Mouse (Mus musculus) midbrain, embryonic 14.5 days (tissue): ENCODE results near the gene Ctnna2. TPM values are rescaled to one million over a fixed set of nuclear protein-coding genes. Genes with fewer than 3 reads are reported as not detected.

Experiments used
- ATAC-seq: fragments of 200-750 bp; cut with Nextera tagmentation; 2 replicates; pipeline ENCODE4 v1.8.0; 2017; ENCODE audit warnings: moderate number of reproducible peaks, moderate library complexity; ENCODE audit not compliant: low FRiP score, low TSS enrichment
- DNase-seq: peaks from one replicate; pipeline ENCODE4 v3.0.0-alpha.2; 2015
- H3K27ac ChIP-seq: fragments of 300-500 bp; sonication (generic); replicated peaks from 2 replicates; pipeline ENCODE4 v1.5.1; 2014; ENCODE audit warnings: mild to moderate bottlenecking, low read depth, low read length, moderate library complexity
- H3K27me3 ChIP-seq: fragments of 300-500 bp; sonication (generic); 2 replicates; pipeline ENCODE4 v1.6.1; 2014; ENCODE audit warnings: low read length, control low read depth, mixed read lengths; ENCODE audit not compliant: control insufficient read depth, insufficient read depth
- H3K36me3 ChIP-seq: fragments of 300-500 bp; sonication (generic); 2 replicates; pipeline ENCODE4 v1.6.1; 2014; ENCODE audit warnings: low read length, control low read depth; ENCODE audit not compliant: control insufficient read depth, insufficient read depth
- H3K4me1 ChIP-seq: fragments of 300-500 bp; sonication (generic); 2 replicates; pipeline ENCODE4 v1.6.1; 2014; ENCODE audit warnings: mild to moderate bottlenecking, antibody characterized with exemption, low read length, control low read depth; ENCODE audit not compliant: control insufficient read depth, insufficient read depth
- H3K4me2 ChIP-seq: fragments of 300-500 bp; sonication (generic); 2 replicates; pipeline ENCODE4 v1.6.1; 2014; ENCODE audit warnings: mild to moderate bottlenecking, low read length, moderate library complexity
- H3K4me3 ChIP-seq: fragments of 300-500 bp; sonication (generic); replicated peaks from 2 replicates; pipeline ENCODE4 v1.5.1; 2014; ENCODE audit warnings: low read depth, low read length
- H3K9ac ChIP-seq: fragments of 300-500 bp; sonication (generic); replicated peaks from 2 replicates; pipeline ENCODE4 v1.6.1; 2014; ENCODE audit warnings: mild to moderate bottlenecking, low read length, moderate library complexity
- H3K9me3 ChIP-seq: fragments of 300-500 bp; sonication (generic); 2 replicates; pipeline ENCODE4 v1.6.1; 2016; ENCODE audit warnings: low read length, control low read depth, mixed read lengths; ENCODE audit not compliant: control insufficient read depth
- WGBS: fragments of 180-500 bp; shearing (Covaris S2); extraction: QIAGEN DNeasy Blood & Tissue Kit; methylation state at CpG from one replicate; pipeline ENCODE4 v1.1.7; 2014; 5-methylcytosine and 5-hydroxymethylcytosine counted together
- polyA plus RNA-seq: library from polyadenylated mRNA; unstranded; fragments of >200 nt; fragmentation: Nextera tagmentation; extraction: Ambion mirVana; gene quantifications from 2 replicates; pipeline ENCODE4 v1.2.1, GENCODE M21; 2014

The Ctnna2 gene
- polyA plus RNA-seq, 1 experiment from 2014 or later: 141 TPM

DNA sequence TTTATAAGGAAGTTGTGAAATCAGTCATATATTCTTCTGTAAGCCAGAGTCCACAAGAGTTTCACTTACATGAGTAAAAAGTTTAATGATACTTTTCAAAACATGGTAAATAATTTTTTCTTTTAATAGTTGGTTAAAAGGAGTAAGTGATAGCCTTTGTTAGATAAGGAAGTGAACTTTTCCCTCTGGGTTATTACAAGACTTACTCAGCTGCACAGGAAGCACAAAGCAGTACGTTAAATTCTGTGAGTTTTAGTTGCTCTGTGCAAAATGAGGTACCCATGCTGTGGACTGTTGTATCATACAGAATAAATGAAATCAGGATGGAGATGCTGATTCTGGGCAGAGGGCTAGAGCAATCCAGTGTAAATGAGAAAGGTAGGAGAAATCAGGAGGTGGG lies 423.3 kb downstream of the Ctnna2 start:
- H3K27ac ChIP-seq: no peak overlapping the region
- WGBS: 82% methylated on average over 1 of the region's 1 CpGs
- no peaks in the 10 kb centered on the region for H3K4me1 ChIP-seq
- H3K9ac ChIP-seq: no peak overlapping the region
- DNase-seq (no peak), ATAC-seq (no peak)
- H3K4me3 ChIP-seq: no peak overlapping the region
- H3K36me3 ChIP-seq: no peaks in the 10 kb centered on the region
- H3K4me2 ChIP-seq: no peak overlapping the region
- H3K27me3 ChIP-seq: no peaks in the 10 kb centered on the region
- H3K9me3 ChIP-seq: no peaks in the 10 kb centered on the region

DNA sequence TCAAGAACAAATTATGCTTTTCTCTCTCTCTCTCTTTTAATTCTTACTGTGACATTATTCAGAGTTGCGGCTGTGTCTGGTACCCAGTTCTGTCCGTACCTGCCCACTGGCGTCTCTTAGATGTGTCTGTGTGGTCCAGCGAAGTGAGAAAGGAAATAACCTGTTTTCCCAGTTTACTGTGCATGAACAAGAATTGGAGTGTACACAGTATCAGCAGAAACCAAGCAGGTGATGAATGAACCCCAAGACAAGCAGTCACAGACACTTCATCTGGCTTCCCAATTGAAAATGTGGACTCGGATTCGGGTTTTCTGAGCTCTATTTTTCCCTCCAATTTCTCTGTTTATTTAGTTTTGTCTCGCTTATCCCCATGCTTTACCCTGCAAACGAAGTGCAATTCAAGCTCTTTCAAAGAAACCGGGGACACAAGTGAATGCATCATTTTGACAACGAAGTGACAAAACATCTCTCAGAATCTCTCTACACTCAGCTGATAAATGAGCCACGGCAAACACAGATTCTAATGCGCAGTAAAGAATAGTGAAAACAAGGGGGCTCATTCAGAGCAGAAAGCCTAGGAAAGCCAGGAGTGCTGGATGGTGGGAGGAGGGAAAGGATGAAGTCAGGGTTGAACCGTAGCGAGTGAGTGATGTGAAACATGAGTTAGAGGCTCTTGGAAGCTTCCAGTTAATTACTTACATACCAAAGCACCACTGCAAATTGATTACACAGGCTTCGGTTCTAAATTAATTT lies 442.3 kb downstream of the Ctnna2 start:
- ATAC-seq: no peak
- Histone ChIP-seq H3K4me1 (no peaks in the 10 kb centered on the region), H3K4me2 (no peak overlapping the region), H3K9me3 (no peaks in the 10 kb centered on the region), H3K27me3 (no peaks in the 10 kb centered on the region), H3K27ac (no peak overlapping the region), H3K9ac (no peak overlapping the region), H3K4me3 (no peak overlapping the region), H3K36me3 (no peaks in the 10 kb centered on the region)
- DNase-seq: peak; percentile 9
- WGBS: 65% methylated on average over 15 of the region's 15 CpGs

DNA sequence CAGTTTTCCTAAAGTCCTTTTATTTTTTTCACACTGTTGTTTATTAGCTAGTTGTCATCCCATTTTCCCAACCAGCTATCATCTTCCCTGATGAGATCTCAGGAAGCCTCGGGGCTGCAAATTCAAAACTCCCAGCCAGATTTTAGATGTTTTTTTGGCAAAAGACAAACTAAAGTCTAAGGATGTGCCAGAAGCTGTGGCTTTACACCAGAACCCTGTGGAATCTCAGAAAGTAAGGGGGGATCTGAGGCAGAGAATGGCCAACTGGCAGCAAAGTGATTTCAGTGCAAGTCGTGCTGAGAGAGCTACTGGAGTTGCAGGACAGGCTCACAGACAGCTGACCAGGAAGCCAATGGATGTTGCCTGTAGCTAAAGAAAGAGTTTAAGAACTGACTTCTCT lies 451.9 kb downstream of the Ctnna2 start:
- 86% methylated on average over 2 of the region's 2 CpGs for WGBS
- no peak overlapping the region for H3K4me3 ChIP-seq
- no peak overlapping the region for H3K4me2 ChIP-seq
- H3K27ac ChIP-seq: no peak overlapping the region
- ATAC-seq (no peak), DNase-seq (no peak)
- H3K27me3 ChIP-seq: no peaks in the 10 kb centered on the region
- no peaks in the 10 kb centered on the region for H3K36me3 ChIP-seq
- H3K9ac ChIP-seq: no peak overlapping the region
- no peaks in the 10 kb centered on the region for H3K4me1 ChIP-seq
- H3K9me3 ChIP-seq: no peaks in the 10 kb centered on the region

DNA sequence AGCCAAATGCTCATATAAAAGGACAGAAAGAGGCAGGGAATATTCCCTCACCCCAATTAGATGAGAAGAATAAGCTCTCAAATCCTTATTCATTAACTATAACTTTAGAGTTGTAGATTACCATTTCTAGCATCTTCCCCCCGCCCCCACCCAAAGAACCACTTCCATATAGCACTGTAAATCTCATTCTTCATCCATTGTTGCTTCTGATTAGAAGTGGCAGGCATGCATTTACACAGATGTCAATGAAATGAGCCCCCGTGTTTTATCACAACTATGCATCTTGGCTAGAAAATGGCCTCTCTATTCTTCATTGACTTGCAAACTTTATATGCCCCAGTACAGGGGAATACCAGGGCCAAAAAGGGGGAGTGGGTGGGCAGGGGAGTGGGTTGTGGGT lies 457.7 kb downstream of the Ctnna2 start:
- no peaks in the 10 kb centered on the region for H3K9me3 ChIP-seq

DNA sequence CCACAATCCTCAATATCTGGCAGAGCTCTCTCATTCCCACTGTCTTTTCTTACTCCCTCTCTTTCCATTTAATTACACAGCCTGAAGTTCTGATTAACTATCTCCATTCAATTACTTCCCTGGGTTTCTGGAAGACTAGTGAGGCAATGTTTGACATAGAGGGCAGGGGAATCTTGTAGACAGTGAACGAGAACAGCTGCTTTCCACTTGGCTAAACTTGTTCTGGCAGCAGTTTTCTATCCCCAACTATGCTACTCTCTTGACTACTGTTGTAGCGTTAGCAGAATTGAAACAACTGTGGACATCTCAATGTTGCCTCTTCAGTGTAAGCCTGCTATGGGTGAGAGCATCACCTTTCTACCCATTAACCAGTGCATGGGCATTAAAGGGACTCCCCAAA lies 463.0 kb downstream of the Ctnna2 start:
- H3K27ac ChIP-seq: no peak overlapping the region
- H3K4me2 ChIP-seq: no peak overlapping the region
- no peaks in the 10 kb centered on the region for H3K27me3 ChIP-seq
- H3K4me3 ChIP-seq: no peak overlapping the region
- DNase-seq (no peak), ATAC-seq (no peak)
- no peaks in the 10 kb centered on the region for H3K9me3 ChIP-seq
- H3K36me3 ChIP-seq: no peaks in the 10 kb centered on the region
- H3K9ac ChIP-seq: no peak overlapping the region
- H3K4me1 ChIP-seq: peaks cover 9% of the 10 kb centered on the region
- WGBS: 62% methylated on average over 2 of the region's 2 CpGs

More for the DNA sequence above, 457.7 kb downstream of the Ctnna2 start:
- 41% methylated on average over 2 of the region's 2 CpGs for whole genome bisulfite sequencing
- no peak overlapping the region for H3K9ac ChIP-seq
- H3K4me2 ChIP-seq: no peak overlapping the region
- ATAC-seq: no peak; the same call in 1 of the 2 replicates
- H3K27me3 ChIP-seq: no peaks in the 10 kb centered on the region
- no peak overlapping the region for H3K27ac ChIP-seq
- H3K4me1 ChIP-seq: no peaks in the 10 kb centered on the region
- peak; percentile 35 for DNase-seq
- H3K4me3 ChIP-seq: no peak overlapping the region
- no peaks in the 10 kb centered on the region for H3K36me3 ChIP-seq

DNA sequence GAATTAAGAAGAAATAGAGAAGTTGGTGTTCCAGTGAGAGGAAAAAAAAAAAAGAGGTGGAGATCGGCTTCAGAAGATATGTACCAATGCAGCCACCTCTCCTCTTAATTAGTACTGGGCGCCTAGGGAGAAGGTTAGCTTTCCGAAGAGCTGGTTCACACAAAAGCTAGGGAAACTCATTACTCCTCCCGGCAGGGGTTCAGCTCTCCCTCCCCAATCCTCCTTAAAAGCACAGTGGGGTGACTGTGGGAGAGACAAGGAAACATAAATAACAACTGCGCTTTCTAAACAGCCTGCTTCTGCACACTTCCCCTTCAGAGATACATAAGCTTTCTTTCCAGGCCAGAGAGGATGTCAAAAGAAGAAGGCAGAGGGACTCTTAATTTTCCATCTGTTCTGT lies 467.7 kb downstream of the Ctnna2 start:
- Histone ChIP-seq H3K9ac (no peak overlapping the region), H3K9me3 (no peaks in the 10 kb centered on the region), H3K4me3 (no peak overlapping the region), H3K36me3 (no peaks in the 10 kb centered on the region), H3K4me1 (peaks cover 12% of the 10 kb centered on the region), H3K4me2 (no peak overlapping the region), H3K27ac (no peak overlapping the region; the same call in 1 of the 2 replicates), H3K27me3 (no peaks in the 10 kb centered on the region)
- WGBS: 6% methylated on average over 5 of the region's 5 CpGs
- DNase-seq: peak; percentile 39
- no peak for ATAC-seq

DNA sequence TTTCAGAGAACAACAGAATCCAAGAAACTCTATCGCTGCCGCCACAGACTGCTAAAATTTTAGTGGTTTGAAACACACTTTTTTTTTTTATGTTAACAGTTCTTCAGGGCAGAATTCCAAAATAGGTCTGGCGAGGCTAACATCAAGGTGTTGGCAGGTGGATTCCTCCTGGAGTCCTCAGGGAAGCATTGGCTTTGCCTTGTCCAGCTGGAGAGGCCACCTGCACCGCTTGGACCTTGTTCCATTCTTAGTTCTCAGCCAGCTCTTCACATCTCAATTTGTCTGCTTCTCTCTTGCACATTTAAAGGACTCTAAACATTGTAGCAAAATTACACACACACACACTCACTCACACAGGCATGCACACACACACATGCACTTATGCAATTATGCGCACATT lies 487.8 kb downstream of the Ctnna2 start:
- Histone ChIP-seq H3K9ac (no peak overlapping the region), H3K27ac (no peak overlapping the region), H3K9me3 (no peaks in the 10 kb centered on the region), H3K4me3 (no peak overlapping the region), H3K4me2 (no peak overlapping the region), H3K27me3 (no peaks in the 10 kb centered on the region), H3K4me1 (no peaks in the 10 kb centered on the region), H3K36me3 (no peaks in the 10 kb centered on the region)
- DNase-seq (no peak), ATAC-seq (no peak)
- WGBS: 93% methylated on average over 5 of the region's 5 CpGs

DNA sequence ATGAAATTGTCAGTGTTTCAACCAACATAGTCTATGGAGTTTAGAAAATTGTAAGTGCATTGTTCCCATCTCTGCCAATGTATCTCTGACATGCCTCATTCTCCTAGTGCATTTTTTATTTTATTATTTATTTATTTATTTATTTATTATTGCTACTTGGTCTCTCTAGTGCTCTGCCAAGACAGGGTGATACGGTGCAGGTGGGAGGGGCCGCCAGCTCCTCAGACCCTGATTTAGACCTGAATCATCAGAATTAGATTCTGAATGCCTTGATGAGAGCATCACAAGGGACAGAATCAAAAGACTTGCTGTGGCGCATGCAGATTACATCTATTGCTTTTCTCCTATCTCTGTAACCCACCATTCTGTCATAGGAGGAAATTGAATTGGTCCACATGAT lies 492.8 kb downstream of the Ctnna2 start:
- H3K4me1 ChIP-seq: no peaks in the 10 kb centered on the region
- H3K4me2 ChIP-seq: no peak overlapping the region
- H3K36me3 ChIP-seq: no peaks in the 10 kb centered on the region
- no peak overlapping the region for H3K9ac ChIP-seq
- no peaks in the 10 kb centered on the region for H3K27me3 ChIP-seq
- H3K4me3 ChIP-seq: no peak overlapping the region
- WGBS: 71% methylated on average over 3 of the region's 3 CpGs
- DNase-seq (peak; percentile 35), ATAC-seq (no peak)
- 0 out of 2 replicates have a peak overlapping the region, but pooled peaks have one; percentile 32 for H3K27ac ChIP-seq
- H3K9me3 ChIP-seq: no peaks in the 10 kb centered on the region

DNA sequence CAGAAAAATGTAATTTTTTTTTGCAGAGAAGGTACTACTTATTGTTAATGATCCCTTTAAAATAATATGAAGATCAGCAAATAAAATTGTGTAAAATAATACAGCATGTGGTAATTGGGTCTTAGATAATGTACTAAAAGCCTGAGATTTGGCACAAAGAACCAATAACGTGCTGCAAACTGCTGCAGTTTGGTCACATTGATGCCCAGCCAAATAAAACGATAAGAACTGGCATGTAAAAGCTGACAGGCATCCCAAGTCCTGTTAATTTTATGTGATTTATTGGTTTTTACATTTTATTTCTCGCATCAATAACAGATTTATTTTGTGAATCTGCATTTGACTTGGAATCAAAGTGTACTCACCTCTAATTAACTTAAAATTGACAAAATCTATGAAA lies 497.4 kb downstream of the Ctnna2 start:
- Histone ChIP-seq H3K9me3 (no peaks in the 10 kb centered on the region), H3K36me3 (no peaks in the 10 kb centered on the region), H3K27ac (no peak overlapping the region), H3K9ac (no peak overlapping the region), H3K27me3 (no peaks in the 10 kb centered on the region), H3K4me2 (no peak overlapping the region), H3K4me1 (no peaks in the 10 kb centered on the region), H3K4me3 (no peak overlapping the region)
- ATAC-seq: no peak
- DNase-seq: no peak
- WGBS: 92% methylated on average over 3 of the region's 3 CpGs
